Mouse (Mus musculus) embryo, embryonic 11 days (tissue): ENCODE data around the gene Akap2.

ENCODE experiments used
- DNase-seq: peaks from one replicate; pipeline ENCODE4 v3.0.0-alpha.2; 2015

Gene Akap2

DNA sequence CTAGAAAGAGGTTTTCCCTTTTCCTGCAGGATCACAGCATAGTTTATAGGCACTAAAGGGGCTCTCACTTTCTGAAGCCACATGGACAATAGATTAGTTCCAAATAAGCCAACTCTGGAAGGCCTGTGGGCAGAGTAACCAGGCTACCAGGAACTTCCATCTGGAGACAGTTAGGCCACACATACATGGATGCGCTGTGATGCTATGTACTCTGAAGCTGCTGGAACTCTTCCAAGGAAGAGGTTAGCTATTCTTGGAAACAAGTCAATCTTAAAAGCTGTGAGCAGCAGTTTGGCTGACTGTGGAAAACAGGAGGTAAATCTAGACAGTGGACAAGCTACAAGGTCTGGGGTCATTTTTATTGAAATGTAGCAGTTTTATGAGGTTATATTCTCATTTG is 46.9 kb downstream of the Akap2 start:
- peak; percentile 35 for DNase-seq

DNA sequence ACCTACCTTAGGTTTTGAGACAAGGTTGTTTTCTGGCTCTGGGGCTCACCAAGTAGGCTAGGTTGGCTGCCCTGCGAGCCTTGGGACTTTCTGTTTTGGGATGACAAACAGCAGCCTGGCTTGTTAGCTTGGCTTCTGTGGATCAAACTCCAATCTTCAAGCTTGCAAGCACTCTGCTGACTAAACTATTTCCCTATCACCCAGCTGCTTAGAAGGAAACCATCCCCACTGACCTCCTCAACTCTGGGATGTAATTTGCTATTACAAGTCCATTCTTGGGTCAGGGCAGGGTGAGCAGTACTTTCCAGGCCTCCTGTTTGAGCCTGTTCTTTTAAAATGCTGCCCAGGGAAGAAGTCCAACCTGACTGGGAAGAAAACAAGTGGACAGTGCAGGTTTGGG is 47.5 kb downstream of the Akap2 start:
- no peak for DNase-seq

DNA sequence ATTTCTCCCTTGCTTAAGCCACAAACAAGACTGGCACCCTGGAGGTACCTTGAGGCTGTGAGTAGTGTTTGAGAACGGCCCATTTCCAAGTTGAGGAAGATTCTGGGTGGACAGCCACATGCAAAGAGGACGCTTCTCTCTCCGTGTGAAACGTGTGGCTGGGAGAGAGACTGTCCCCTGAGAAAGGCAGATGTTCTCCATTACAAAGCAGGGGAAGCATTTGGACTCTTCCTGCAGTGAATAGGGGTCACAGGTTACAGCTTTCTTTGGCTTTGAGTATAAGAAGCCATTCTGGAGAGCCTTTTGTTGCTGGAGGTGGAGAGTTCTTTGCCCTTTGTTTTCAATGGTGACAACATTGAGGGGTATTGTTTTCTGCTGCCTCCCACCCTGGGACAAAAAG is 48.3 kb downstream of the Akap2 start:
- DNase-seq, result peak; percentile 68

DNA sequence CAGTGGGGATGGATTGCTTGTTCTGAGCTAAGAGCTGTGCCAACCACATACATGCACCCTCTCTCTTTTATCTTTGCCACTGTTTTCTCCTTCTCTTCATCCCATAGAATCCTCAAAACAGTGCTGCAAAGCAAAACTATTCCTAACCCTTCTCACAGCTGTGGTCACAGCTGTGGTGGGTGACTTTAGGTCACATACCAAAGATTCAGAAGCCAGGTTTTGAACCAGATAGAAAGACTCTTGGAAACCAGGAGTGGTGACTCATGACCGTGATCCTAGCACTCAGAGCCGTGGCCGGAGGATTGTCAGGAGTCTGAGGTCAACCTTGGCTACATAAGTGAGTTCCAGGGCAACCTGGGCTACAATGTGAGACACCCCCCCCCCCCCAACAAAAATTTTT is 51.5 kb downstream of the Akap2 start:
- peak; percentile 34 for DNase-seq

DNA sequence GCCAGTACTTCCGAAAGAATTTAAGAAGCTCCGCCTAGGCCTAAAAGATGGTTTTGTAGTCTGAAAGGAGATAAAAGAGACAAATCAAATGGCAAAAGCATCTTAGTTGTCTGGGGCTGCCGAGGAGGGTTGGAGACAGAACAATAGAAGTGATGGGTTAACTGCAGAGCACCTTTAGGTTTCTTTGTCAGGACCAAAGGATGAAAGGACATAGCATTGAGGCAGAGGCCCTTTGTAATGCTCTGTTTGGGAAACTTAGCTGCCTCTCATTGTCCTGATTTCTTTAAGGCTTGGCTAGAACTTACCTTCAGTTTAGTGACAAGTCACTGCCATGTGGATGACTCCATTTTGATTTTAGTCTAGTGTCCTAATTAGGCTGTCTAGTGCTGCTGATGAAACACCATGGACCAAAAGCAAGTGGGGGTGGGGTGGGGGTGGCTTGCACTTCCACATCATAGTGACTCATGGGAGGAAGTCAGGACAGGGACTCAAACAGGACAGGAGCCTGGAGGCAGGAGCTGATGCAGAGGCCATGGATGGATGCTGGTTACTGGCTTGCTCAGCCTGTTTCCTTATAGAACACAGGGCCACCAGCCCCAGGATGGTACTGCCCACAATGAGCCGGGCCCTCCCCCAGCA is 52.8 kb downstream of the Akap2 start:
- no peak for DNase-seq

DNA sequence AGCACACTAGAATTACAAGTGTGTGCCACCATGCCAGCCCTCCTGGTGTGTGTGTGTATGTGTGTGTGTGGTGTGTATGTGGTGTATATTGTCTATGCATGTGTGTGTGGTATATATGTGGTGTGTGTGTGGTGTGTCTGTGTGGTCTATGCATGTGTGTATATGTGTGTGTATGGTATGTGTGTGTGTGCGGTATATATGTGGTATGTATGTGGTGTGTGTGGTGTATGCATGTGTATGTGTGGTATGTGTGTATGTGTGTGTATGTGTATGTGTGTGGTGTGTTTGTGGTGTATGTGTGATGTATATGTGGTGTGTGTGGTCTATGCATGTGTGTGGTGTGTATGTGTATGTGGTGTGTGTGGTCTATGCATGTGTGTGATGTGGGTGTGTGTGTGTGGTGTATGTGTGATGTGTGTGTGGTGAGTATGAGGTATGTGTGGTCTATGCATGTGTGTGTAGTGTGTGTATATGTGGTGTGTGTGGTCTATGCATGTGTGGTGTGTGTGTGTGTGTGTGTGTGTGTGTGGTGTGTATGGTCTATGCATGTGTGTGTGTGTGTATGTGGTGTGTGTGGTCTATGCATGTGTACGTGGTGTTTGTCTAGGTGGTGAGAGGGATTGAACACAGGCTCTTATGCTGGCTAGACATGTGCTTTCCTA is 54.2 kb downstream of the Akap2 start:
- DNase-seq, result no peak

DNA sequence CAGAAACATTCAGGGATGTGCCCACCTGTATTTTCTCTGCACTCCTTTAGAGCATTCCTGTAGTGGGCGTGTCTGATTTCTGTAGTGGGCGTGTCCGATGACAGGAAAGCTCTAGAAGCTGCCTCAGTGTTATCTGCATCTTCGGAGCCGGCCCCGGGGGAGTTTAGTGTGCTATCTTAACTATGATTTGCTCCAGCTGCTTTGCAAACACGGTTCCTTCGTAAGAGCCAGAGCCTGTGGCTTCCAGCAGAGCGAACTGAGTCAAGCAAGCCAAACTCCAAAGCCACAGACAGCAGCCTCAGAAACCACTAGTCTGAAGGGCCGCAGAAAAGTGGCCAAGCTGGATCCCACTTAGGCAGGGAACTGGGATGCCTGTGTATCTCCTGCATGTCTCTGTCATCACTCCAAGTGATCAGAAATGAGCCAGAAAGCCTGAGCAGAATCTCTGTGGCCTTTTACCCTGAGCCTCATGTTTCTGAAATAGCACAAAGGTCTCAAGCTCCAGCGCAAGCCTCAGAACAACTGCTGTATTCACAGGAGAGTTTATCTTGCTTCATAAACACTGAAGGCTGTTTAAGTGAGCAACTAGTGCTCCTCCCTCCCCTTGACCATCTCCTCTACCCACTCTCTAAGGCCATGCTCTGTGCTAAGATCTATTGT is 55.5 kb downstream of the Akap2 start:
- no peak for DNase-seq

DNA sequence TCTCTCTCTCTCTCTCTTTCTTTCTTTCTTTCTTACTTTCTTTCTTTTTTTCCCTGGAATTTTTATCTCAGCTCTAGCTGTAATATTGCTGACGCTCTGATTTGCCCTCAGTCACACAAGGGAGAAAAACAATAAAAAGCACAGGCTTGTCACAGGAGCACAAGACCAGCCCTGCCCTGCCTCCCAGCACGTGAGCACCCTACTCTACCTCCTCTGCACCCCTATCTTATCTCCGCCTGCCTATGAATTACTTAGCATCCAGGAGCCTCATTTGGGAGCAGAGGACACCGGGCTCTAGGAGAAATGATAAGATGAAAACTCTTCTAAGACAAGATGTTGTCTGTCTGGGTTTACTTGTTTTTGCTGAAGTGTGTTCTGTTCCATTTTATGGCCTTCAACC is 57.1 kb downstream of the Akap2 start:
- DNase-seq, result no peak

DNA sequence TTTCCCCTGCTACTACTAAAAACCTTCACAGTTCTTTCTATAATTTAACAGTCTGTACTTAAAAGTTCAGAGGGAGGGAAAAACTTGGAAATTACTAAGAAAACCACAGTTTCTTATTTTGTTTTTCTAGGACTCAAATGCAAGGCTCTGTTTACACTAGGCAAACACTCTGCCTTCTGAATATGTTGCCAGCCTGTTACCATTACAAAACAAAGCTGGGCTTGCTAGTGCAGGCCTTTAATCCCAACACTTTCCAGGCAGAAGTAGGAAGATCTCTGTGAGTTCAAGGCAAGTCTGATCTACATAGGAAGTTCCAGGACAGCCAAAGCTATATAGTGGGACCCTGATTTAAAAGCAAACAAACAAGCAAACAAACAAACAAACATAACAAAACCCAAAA is 58.1 kb downstream of the Akap2 start:
- no peak for DNase-seq

DNA sequence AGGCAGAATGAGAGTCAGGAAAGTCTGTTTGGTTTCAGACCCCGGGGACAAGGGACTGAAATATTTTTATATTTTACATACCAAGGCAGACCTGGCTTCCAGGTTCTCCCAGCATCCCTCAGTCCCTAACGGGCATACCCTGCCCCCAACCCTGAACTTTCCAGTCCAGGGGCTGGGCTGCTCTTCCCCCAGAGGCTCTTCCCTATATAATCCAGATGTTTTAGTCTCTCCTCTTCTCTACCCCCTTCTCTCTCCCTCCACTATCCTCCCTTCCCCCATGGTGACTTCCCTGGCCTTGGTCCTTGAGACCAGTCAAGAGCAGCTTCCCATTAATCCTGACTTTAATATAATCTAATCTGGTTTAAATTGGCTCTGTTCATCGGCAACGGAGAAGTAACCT is 62.9 kb downstream of the Akap2 start:
- DNase-seq, result no peak

DNA sequence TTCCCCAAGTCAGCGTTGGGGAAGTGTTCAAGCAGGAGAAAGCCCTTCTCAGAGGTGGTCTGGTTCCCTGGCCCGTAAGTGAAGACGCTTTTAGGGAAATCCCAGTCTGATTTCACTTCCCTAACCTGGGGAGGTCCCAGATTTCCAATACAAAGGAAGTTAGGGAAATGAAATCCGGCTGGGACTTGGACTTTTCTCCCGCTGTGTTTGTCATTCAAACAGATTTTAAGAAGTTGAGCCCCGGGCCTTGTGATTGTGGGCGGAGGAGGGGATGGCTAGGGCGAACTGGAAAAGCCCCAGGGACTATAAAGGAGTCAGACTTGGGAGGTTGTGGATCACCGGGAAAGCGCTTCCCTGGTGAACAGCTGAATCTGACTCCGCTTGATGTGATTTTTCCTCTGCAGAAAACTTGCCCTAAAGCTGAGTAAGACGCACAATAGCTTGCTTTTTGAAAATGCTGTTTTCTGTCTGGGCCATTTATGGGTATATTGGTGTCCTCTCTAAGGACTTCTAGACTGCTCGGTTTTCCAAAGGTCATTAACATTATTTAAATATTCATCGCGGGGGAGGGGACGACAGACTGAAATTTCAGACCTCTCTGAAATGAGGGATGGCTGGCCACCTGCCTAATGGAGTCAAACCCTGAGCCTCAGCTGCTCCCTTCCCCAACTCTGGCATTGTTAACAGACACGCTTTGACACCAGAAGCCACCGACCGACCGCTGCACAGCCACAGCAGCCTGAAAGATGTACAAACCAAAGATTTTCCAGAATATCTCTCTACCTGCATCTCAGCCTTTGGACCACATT is 63.6 kb downstream of the Akap2 start:
- peak; percentile 68 for DNase-seq

DNA sequence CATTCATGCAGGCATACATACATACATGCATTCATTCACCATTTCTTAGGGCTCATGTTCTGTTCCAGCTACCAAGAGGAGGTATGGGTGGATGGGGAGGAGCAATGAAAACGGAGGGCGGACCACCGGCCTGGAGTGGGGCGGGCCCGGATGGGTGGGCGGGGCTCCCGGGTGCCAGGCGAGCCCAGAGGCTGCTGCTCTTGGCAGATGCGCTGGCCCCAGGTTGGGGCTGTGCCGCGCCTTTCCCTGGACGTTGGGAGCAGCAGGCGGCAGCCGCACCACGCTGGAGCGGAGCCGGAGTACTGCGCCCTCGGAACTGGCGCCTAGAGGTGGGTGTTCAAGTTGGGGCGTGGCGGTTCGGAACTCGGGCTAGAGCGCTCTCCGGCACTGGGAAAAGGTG is 64.5 kb downstream of the Akap2 start:
- DNase-seq, result peak; percentile 85

DNA sequence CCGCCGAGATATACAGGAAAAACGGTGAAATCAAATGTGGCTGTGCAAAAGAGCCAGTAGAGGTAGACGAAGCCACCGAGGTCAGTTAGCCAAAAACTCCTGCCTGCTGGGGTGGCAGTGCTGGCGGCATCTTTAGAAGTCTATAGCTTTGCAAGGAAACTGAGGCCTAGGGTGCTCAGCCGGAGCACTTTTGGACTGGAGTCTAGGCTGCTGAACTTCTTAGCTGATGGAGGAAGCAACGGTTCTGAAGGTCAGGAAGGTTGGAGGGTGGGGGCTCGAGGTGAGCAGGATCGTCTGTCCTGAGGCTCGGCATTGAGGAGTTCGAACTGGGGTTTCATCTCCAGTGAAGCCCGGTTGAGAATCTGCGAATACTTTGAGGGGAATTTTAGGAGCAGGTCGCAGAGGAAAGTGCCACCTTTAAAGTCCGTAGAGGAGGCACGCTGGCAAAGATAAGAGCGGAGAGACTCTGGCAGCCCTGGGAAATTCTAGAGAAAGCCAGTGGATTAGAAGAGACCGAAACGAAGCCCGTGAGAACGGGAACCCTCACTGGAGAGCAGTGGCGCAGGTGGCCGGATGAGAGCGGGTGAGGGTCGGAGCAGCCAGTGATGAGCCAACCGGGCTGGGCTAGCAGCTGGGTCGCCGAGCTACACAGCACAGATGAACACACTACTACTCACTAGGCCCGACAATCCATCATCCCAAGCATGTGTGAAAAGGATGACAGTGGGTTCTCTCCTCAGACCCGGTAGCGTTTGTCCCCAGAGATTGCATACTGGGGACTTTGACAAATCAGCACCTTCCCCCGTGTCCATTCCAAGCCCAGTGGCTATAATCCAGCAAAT is 65.3 kb downstream of the Akap2 start:
- peak; percentile 67 for DNase-seq

DNA sequence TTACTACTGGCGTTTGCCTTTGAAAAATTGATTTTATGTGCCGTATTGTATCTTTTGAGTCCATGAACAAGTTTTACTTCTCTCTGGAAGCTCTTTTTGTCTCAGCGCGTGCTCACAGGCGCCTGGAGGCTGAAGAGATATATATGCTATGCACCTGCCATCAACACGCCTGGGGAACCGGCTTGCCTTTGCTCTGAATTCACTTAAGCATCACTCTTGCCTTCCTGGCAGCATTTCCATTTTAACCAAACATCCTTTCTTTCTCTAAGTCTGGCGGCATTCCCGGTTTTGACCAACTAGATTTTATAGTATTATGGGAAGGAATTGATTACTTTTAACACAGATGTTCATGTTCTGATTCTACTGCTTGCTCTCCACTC is 65.9 kb downstream of the Akap2 start:
- DNase-seq, result no peak

DNA sequence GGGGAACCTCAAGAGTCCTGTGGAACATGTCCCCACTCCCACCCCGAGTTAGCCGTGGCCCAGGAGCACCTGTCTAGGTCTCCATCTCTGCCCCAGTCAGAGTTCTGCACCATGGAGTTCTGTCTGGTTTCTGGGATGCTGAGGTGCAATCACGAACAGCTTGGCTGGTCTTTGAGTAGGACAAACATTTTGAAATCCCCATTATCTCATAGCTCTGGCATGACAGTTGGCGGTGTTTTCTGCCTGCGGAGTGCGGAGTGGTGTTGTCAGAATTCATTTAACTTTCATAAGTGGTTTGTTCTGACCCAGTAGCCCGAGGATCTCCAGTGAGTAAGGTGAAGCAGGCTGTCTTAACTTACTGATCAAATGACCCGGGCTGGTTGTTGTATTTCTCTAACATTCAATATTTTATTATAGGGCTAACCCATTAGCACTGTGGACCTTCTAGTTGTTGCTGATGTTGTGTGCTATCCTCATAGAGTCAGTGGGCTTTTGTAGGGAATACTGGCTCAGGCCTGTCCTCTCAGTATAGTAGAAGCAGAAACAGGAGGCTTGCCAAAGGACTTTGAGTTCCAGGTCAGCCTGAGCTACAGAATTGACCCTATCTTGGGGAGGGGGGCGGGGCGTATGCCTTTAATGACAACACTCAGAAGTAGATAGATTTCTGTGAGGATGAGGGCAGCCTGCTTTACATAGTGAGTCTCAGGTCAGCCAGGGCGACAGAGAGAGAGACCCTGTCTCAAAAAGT is 66.6 kb downstream of the Akap2 start:
- no peak for DNase-seq

DNA sequence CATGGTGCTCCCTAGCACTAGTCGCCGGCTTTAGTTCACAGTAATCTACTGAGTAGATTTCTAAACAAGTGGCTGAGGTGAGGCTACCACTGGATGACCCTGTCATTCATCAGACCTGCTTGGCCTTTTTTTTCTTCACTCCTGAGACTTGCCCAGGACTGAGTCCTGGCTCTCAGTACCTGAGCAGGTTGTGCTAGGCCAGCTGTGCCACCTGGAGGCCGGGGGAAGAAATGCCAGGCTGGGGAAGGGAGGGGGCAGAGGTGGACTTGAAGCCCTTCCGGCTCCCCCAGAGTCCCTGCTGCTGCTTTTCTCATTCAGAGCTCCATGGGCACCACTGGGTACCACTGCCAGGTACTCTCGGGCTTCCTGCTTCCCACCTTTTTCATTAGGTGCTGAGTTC is 71.3 kb downstream of the Akap2 start:
- DNase-seq, result no peak

DNA sequence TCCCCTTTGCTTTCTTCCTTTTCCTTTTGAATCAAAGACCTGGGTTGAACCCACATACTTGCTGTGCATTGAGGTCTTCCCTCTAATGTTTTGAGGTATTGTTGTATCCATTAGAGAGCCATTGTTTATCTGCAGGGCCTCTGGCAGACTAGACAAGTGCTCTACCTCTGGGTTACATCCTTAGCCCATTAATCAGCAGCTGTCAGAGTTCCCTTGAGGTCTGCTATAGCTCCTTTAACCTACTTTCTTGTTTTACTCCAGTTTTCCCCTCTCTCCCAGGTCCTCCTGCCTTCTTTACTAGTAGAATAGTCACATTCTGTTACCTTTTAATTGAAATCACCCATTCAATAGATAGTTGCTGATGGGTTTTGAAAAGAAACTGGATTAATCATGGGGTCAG is 71.7 kb downstream of the Akap2 start:
- no peak for DNase-seq

DNA sequence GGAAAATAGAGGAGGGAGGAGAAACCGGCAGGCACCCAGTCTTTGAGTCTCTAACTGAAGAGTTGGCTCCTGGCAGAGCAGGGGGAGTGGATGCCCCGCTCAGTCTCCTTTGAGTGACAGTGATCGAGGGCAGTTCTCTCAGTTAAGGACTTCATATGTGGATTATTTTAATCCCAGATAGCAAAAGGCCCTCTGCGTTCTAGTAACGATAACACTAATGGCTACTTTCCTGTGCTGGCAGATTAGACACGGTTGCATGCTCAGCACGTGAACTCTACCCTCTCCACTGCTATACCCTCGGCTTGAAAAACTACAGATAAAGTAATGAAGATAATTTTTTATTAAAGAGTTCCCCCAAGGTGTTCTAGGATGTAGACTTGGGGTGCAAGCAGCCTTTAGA is 76.5 kb downstream of the Akap2 start:
- DNase-seq, result no peak

DNA sequence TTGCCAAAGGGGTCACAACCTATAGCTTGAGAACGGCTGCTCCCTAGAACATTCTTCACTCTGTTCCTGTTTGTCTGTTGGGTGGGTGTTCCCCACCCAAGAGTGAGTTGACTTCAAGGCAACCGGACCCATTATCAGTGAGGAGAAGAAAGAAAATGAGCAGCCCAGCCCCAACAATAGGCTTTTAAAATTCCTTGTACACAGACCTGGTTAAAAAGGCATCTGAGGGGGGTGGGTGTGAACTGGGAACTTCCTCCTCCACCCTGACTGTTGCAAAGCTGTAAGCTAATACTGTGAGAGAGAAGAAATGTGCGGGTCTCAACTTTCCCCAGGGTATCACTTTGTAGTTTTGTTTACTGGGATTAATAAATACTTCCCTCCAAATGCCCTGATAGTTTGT is 77.1 kb downstream of the Akap2 start:
- no peak for DNase-seq

DNA sequence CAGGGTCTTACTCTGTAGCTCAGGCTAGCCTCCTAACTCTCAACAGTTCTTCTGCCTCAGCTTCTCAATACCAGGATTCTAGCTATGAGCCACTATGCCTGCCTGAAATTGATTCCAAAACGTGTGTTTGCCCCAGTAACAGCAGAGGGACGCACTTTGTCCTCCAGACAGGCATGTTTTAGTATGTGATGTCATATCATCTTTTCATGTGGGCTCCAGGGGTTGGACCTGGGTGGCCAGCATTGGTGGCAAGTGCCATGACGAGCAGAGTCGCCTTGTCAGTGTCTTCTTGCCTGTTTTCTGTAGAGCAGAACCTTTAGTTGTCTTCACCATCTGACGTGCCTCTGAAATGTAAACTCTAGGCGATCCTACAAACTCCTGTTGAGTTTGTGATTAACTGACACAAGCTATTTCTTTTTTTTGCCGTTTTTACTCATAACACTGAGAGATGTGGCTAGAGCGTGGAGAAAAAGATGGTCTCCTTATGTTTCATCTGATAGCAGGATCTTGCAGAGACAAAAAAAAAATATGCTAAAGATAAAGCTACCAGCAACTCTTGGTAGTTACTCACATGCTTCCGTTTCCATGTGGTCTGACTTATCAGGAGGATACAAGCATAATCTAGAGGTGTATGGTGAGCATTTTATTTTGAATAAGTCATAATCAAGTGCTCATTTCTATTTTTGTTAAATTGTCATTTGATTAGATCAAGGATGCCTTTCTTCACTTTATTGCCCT is 80.3 kb downstream of the Akap2 start:
- DNase-seq, result no peak

DNA sequence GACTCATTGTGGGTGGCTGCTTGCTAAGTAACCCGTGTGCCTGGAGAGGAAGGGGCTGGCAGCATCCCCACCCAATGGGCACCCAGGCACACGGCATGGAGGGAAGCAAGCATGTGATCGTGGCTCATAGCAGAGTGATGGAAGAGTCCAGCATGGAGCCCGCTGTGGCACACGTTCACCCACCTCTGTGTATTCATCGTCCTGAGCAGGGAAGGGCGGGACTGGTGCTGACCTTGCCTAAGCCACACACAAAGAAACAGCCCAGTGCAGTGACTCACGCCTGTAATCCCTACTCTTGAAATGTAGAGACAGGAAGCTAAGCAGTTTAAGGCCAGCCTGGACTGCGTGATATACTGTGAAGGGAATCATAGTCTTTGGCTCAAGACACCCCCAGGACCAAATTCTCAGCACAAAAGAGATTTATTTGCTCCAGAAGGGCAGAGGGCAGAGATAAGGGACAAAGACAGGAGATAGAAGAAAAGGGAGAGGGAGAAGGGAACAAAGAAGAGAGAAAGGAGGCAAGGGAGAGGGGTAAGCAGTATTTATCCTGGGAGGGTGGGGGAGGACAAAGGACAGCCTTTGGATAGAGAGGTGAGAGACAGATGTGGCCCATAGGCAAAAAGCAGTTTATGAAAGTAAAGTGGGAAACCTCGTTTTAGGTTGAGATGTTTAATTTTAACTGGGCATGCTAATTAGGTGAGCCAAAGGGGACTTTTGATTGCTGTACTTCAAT is 81.0 kb downstream of the Akap2 start:
- no peak for DNase-seq
